In the genomic region with DNA sequence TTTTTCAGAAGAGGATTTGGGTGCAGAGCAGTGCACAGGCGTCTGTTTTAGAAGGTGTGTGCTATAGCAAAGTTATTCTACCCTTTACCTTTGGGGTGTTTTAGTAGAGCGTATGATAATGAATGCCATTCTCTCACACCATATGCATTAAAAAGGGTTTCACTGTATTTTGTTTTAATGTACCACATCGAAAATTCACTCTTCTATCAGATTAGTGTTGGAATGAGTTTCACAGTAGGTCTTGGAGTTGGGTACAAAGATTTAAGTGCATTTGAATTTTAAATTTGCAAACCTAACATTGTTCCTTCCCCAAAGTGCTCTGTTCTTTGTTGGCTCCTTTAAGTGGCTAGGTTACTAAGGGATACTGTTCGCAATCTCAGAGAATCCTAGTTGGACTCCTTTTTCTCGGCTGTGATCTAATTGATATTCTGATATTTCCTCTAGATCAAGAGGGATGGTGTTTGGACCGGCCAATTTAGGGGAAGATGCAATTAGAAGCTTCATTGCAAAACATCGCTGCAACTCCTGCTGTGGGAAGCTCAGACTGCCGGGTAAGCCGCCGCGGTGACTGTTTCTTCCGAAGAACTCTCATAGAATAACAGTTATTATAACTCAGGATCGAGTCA, we compare ENCODE assay signal across 8 mouse cellular contexts.
A peak's percentile ranks its signal among the peaks of the same experiment; 100 is the strongest.
DNase-seq lines count a peak whose midpoint lies in the region; ATAC-seq and TF ChIP-seq lines count a peak whose summit lies in the region.

No protein-coding gene starts in this region.

- no peak overlapping the region for H3K27ac ChIP-seq in testis, adult 2 months (ENCODE audit: control insufficient read depth, insufficient read depth, low read depth, low read length)

- no peaks in the 10 kb centered on the region for H3K27me3 ChIP-seq in testis, adult 2 months (ENCODE audit: control insufficient read depth, insufficient read depth, low read length)

- H3K4me3 ChIP-seq in testis, adult 2 months (ENCODE audit: control insufficient read depth, low read depth, low read length): peak overlapping the region; percentile 4

- DNase-seq in testis, postnatal 10 days (ENCODE audit: low spot score): no peak
- DNase-seq in frontal cortex, adult 2 months (ENCODE audit: extremely low spot score in 1 of 2, low spot score in 1 of 2): peak; percentile 35 to 58
- DNase-seq in left cerebral cortex, adult 9 months (ENCODE audit: low spot score in 2 of 2): peak; percentile 51 to 55
- peak; percentile 32 for DNase-seq in right cerebral cortex, postnatal 14 days
- no peak for DNase-seq in gastrocnemius, adult 8-10 months (ENCODE audit: low spot score in 2 of 2)
- DNase-seq in urinary bladder, postnatal 25 days (ENCODE audit: low spot score): no peak

- H3K36me3 ChIP-seq in testis, adult 2 months (ENCODE audit: control insufficient read depth, insufficient read depth, low read length): no peaks in the 10 kb centered on the region

- H3K4me1 ChIP-seq in testis, adult 2 months (ENCODE audit: control insufficient read depth, insufficient read depth, low read length): peaks cover 5% of the 10 kb centered on the region; the same call in 1 of the 2 replicates

- ATAC-seq in CD4-positive, CD25-positive, alpha-beta regulatory T cell, adult 4 months: no peak

- TF ChIP-seq POLR2A in testis, adult 2 months (IDR thresholded peaks at IDR 0.05; ENCODE audit: control insufficient read depth, low read depth, low read length): no peak

- TF ChIP-seq CTCF in testis, adult 2 months (IDR thresholded peaks at IDR 0.05; ENCODE audit: control insufficient read depth, insufficient read depth, insufficient replicate concordance, low read depth, low read length): no peak

Comparison
In these comparisons a context has a peak if more than half of its experiments do, and no peak if none do; other contexts are left out.
1. DNase-seq: peak in frontal cortex, adult 2 months (2 of 2), left cerebral cortex, adult 9 months (2 of 2) and right cerebral cortex, postnatal 14 days (single experiment); none in testis, postnatal 10 days (single experiment), gastrocnemius, adult 8-10 months (0 of 2) and urinary bladder, postnatal 25 days (single experiment).